Mouse (Mus musculus) MEL (cell line): ENCODE measurements at regions not wholly inside any gene's neighbourhood (a gene's known extent, or its start where the extent isn't known, plus 50 kb on each side); places are given as distances from the start of the nearest gene placed in this dataset.

ENCODE experiments used
- DNase-seq: peaks from one replicate; pipeline ENCODE4 v3.0.0; 2011; ENCODE audit warnings: low read depth, low spot score
- H3K27ac ChIP-seq: 2 replicates; pipeline ENCODE4 v1.5.1; 2012; ENCODE audit warnings: low read depth, mild to moderate bottlenecking, control low read depth, low read length, moderate library complexity; ENCODE audit not compliant: control insufficient read depth
- H3K27me3 ChIP-seq, 2 experiments: fragments of 150-350 bp in 1 of 2; sonication (generic) in 1 of 2; 2 replicates each; pipeline ENCODE4 v1.6.1; 2012; ENCODE audit warnings: low read length in 2 of 2, mild to moderate bottlenecking in 2 of 2, improper control_type of control experiment in 1 of 2, moderate library complexity in 1 of 2; ENCODE audit not compliant: insufficient read depth in 2 of 2, control insufficient read depth in 1 of 2
- H3K36me3 ChIP-seq, 2 experiments: 2 replicates each; pipeline ENCODE4 v1.6.1; 2012 to 2014; ENCODE audit warnings: low read length in 2 of 2, improper control_type of control experiment in 1 of 2, inconsistent platforms in 1 of 2, mild to moderate bottlenecking in 1 of 2; ENCODE audit not compliant: insufficient read depth in 2 of 2, control insufficient read depth in 1 of 2
- H3K4me1 ChIP-seq, 2 experiments: fragments of 150-350 bp in 1 of 2; sonication (generic) in 1 of 2; 2 replicates each; pipeline ENCODE4 v1.6.1; 2012; ENCODE audit warnings: low read length in 2 of 2, improper control_type of control experiment in 1 of 2, mild to moderate bottlenecking in 1 of 2; ENCODE audit not compliant: insufficient read depth in 2 of 2, control insufficient read depth in 1 of 2
- H3K4me3 ChIP-seq, 2 experiments: fragments of 150-350 bp in 1 of 2; sonication (generic) in 1 of 2; 2 replicates each; pipeline ENCODE4 v1.5.1; 2012; ENCODE audit warnings: low read depth in 2 of 2, low read length in 2 of 2, mild to moderate bottlenecking in 2 of 2, moderate library complexity in 2 of 2, control low read depth in 1 of 2, improper control_type of control experiment in 1 of 2; ENCODE audit not compliant: control insufficient read depth in 1 of 2, insufficient read depth in 1 of 2
- H3K79me2 ChIP-seq: 2 replicates; pipeline ENCODE4 v1.6.1; 2012; ENCODE audit warnings: mild to moderate bottlenecking, low read length, moderate library complexity; ENCODE audit not compliant: control insufficient read depth, poor library complexity, insufficient read depth
- H3K9ac ChIP-seq: 2 replicates; pipeline ENCODE4 v1.6.1; 2012; ENCODE audit warnings: low read depth, mild to moderate bottlenecking, control low read depth, low read length, moderate library complexity; ENCODE audit not compliant: control insufficient read depth, poor library complexity, severe bottlenecking
- H3K9me3 ChIP-seq: fragments of 150-350 bp; sonication (generic); replicated peaks from 2 replicates; pipeline ENCODE4 v1.6.1; 2012; ENCODE audit warnings: mild to moderate bottlenecking, low read length, improper control_type of control experiment, moderate library complexity; ENCODE audit not compliant: insufficient read depth
- CHD1 ChIP-seq: IDR thresholded peaks from 2 replicates; pipeline ENCODE4 v1.6.1; 2012; ENCODE audit warnings: low read depth, mild to moderate bottlenecking, inconsistent platforms, low read length, improper control_type of control experiment
- ELF1 ChIP-seq: IDR thresholded peaks from 2 replicates; pipeline ENCODE4 v1.6.1; 2014; ENCODE audit warnings: low read depth, mild to moderate bottlenecking, inconsistent platforms, low read length, improper control_type of control experiment, moderate library complexity
- EP300 ChIP-seq, 2 experiments: IDR thresholded peaks; 2 replicates each; pipeline ENCODE4 v1.6.1; 2011; ENCODE audit warnings: improper control_type of control experiment in 2 of 2, low read length in 2 of 2, low read depth in 1 of 2, mild to moderate bottlenecking in 1 of 2
- ETS1 ChIP-seq: IDR thresholded peaks from 2 replicates; pipeline ENCODE4 v1.6.1; 2012; ENCODE audit warnings: low read depth, mild to moderate bottlenecking, inconsistent platforms, low read length, improper control_type of control experiment, moderate library complexity
- HCFC1 ChIP-seq: IDR thresholded peaks from 2 replicates; pipeline ENCODE4 v1.6.1; 2012; ENCODE audit warnings: low read depth, mild to moderate bottlenecking, inconsistent platforms, low read length, improper control_type of control experiment, moderate library complexity
- JUND ChIP-seq: IDR thresholded peaks from 2 replicates; pipeline ENCODE4 v1.6.1; 2011; ENCODE audit warnings: low read depth, mild to moderate bottlenecking, improper control_type of control experiment, low read length
- MAFK ChIP-seq: IDR thresholded peaks from 2 replicates; pipeline ENCODE4 v1.6.1; 2011; ENCODE audit warnings: low read depth, mild to moderate bottlenecking, low read length, improper control_type of control experiment, borderline replicate concordance
- MAZ ChIP-seq: IDR thresholded peaks from 2 replicates; pipeline ENCODE4 v1.6.1; 2012; ENCODE audit warnings: low read depth, mild to moderate bottlenecking, inconsistent platforms, low read length, improper control_type of control experiment
- MXI1 ChIP-seq: IDR thresholded peaks from 2 replicates; pipeline ENCODE4 v1.6.1; 2011; ENCODE audit warnings: mild to moderate bottlenecking, low read depth, low read length, improper control_type of control experiment
- POLR2A ChIP-seq, 2 experiments: IDR thresholded peaks; 2 replicates each; pipeline ENCODE4 v1.6.1; 2011 to 2012; ENCODE audit warnings: low read length in 2 of 2, mild to moderate bottlenecking in 2 of 2, control low read depth in 1 of 2, improper control_type of control experiment in 1 of 2, low read depth in 1 of 2, moderate library complexity in 1 of 2; ENCODE audit not compliant: control insufficient read depth in 1 of 2, insufficient read depth in 1 of 2, poor library complexity in 1 of 2
- POLR2AphosphoS2 ChIP-seq: IDR thresholded peaks from 2 replicates; pipeline ENCODE4 v1.6.1; 2011; ENCODE audit warnings: low read length, improper control_type of control experiment
- TAL1 ChIP-seq: IDR thresholded peaks from 2 replicates; pipeline ENCODE4 v1.6.1; 2012; ENCODE audit warnings: mild to moderate bottlenecking, inconsistent platforms, low read length, moderate library complexity, mixed read lengths
- USF1 ChIP-seq: IDR thresholded peaks from 2 replicates; pipeline ENCODE4 v1.6.1; 2014; ENCODE audit warnings: low read depth, mild to moderate bottlenecking, inconsistent platforms, low read length, improper control_type of control experiment, moderate library complexity
- USF2 ChIP-seq, 2 experiments: IDR thresholded peaks; 2 replicates each; pipeline ENCODE4 v1.6.1; 2011 to 2012; ENCODE audit warnings: improper control_type of control experiment in 2 of 2, low read length in 2 of 2, borderline replicate concordance in 1 of 2, inconsistent platforms in 1 of 2, low read depth in 1 of 2, mild to moderate bottlenecking in 1 of 2; ENCODE audit not compliant: insufficient read depth in 1 of 2

GRCm38 (mm10) chr3:40428021-40428420 is 103.1 kb upstream of the Intu start (continued):
- TF ChIP-seq TAL1 (no peak), MXI1 (no peak), EP300 (IDR thresholded peaks at IDR 0.05; ENCODE audit: low read depth in 1 of 2, low read length in 2 of 2) (no peak)

GRCm38 (mm10) chr3:40438251-40438650 is 92.8 kb upstream of the Intu start:
- H3K27ac ChIP-seq, result no peak overlapping the region
- no peak overlapping the region for H3K4me3 ChIP-seq
- H3K27me3 ChIP-seq, result no peaks in the 10 kb centered on the region
- no peaks in the 10 kb centered on the region for H3K4me1 ChIP-seq
- H3K36me3 ChIP-seq, result no peaks in the 10 kb centered on the region
- H3K9me3 ChIP-seq, result no peaks in the 10 kb centered on the region
- DNase-seq, result no peak
- no peaks in the 10 kb centered on the region for H3K79me2 ChIP-seq
- no peak overlapping the region for H3K9ac ChIP-seq
- TF ChIP-seq USF2 (IDR thresholded peaks at IDR 0.05; ENCODE audit: borderline replicate concordance in 1 of 2, insufficient read depth in 1 of 2, low read depth in 1 of 2, low read length in 2 of 2), result no peak
- no peak for TF ChIP-seq POLR2A (IDR thresholded peaks at IDR 0.05; ENCODE audit: control insufficient read depth in 1 of 2, insufficient read depth in 1 of 2, low read depth in 1 of 2, low read length in 2 of 2, poor library complexity in 1 of 2)
- TF ChIP-seq MAFK, result no peak
- no peak for TF ChIP-seq CHD1
- TF ChIP-seq ELF1, result no peak
- TF ChIP-seq POLR2AphosphoS2, result no peak
- no peak for TF ChIP-seq JUND
- TF ChIP-seq MAZ, result no peak
- TF ChIP-seq USF1, result no peak

- Histone ChIP-seq H3K79me2 (no peaks in the 10 kb centered on the region), H3K4me3 (no peak overlapping the region), H3K4me1 (no peaks in the 10 kb centered on the region), H3K27me3 (no peaks in the 10 kb centered on the region), H3K36me3 (no peaks in the 10 kb centered on the region)
- no peak for TF ChIP-seq USF1
- no peak for TF ChIP-seq ETS1
- no peak for TF ChIP-seq HCFC1
- TF ChIP-seq, all 39 proteins: peak for 0
- no peak overlapping the region for H3K27ac ChIP-seq
- no peak for DNase-seq
- H3K9me3 ChIP-seq, result no peaks in the 10 kb centered on the region
- H3K9ac ChIP-seq, result no peak overlapping the region
Measured at GRCm38 (mm10) chr3:40441092-40442036, 89.7 kb upstream of the Intu start.
